Mouse (Mus musculus): Measurements from ENCODE around the gene Bckdhb. TPM values are rescaled to one million over a fixed set of nuclear protein-coding genes. Genes with fewer than 3 reads are reported as not detected.

Bckdhb gene
- polyA plus RNA-seq, 1 experiment from 2014 or later, result 47.6 TPM

GRCm38 (mm10) chr9:83940016-83940415 lies 15.1 kb downstream of the Bckdhb start:
- no peaks in the 10 kb centered on the region for H3K36me3 ChIP-seq (ENCODE audit: insufficient read depth)
- no peak overlapping the region for H3K27ac ChIP-seq (ENCODE audit: low read depth)
- no peaks in the 10 kb centered on the region for H3K27me3 ChIP-seq (ENCODE audit: insufficient read depth, low read length)
- H3K4me1 ChIP-seq (ENCODE audit: insufficient read depth), result no peaks in the 10 kb centered on the region
- no peak overlapping the region for H3K4me2 ChIP-seq
- no peak overlapping the region for H3K4me3 ChIP-seq (ENCODE audit: low read depth, low read length)
- 92% methylated on average over 3 of the region's 3 CpGs for WGBS
- peaks cover 6% of the 10 kb centered on the region; the same call in 1 of the 2 replicates for H3K9me3 ChIP-seq (ENCODE audit: low read depth, low read length)
- DNase-seq, result no peak
- no peak for ATAC-seq (ENCODE audit: insufficient read depth)
- TF ChIP-seq CTCF (IDR thresholded peaks at IDR 0.05; ENCODE audit: low read depth), result no peak
- H3K9ac ChIP-seq, result no peak overlapping the region

GRCm38 (mm10) chr9:83940537-83941363 lies 15.8 kb downstream of the Bckdhb start:
- H3K27ac ChIP-seq (ENCODE audit: low read depth), result no peak overlapping the region
- no peaks in the 10 kb centered on the region for H3K36me3 ChIP-seq (ENCODE audit: insufficient read depth)
- H3K4me2 ChIP-seq, result no peak overlapping the region
- H3K4me3 ChIP-seq (ENCODE audit: low read depth, low read length), result no peak overlapping the region
- DNase-seq (no peak), ATAC-seq (ENCODE audit: insufficient read depth) (no peak)
- WGBS, result 88% methylated on average over 9 of the region's 9 CpGs
- peaks cover 6% of the 10 kb centered on the region; the same call in 1 of the 2 replicates for H3K9me3 ChIP-seq (ENCODE audit: low read depth, low read length)
- no peaks in the 10 kb centered on the region for H3K4me1 ChIP-seq (ENCODE audit: insufficient read depth)
- H3K9ac ChIP-seq, result no peak overlapping the region
- no peaks in the 10 kb centered on the region for H3K27me3 ChIP-seq (ENCODE audit: insufficient read depth, low read length)
- TF ChIP-seq CTCF (IDR thresholded peaks at IDR 0.05; ENCODE audit: low read depth), result no peak

GRCm38 (mm10) chr9:83951336-83951735 lies 26.4 kb downstream of the Bckdhb start:
- H3K36me3 ChIP-seq (ENCODE audit: insufficient read depth), result no peaks in the 10 kb centered on the region
- DNase-seq, result no peak
- ATAC-seq (ENCODE audit: insufficient read depth), result no peak
- H3K4me2 ChIP-seq, result no peak overlapping the region
- no peaks in the 10 kb centered on the region for H3K27me3 ChIP-seq (ENCODE audit: insufficient read depth, low read length)
- WGBS, result 70% methylated on average over 4 of the region's 4 CpGs
- no peak overlapping the region for H3K4me3 ChIP-seq (ENCODE audit: low read depth, low read length)
- H3K27ac ChIP-seq (ENCODE audit: low read depth), result no peak overlapping the region
- no peak overlapping the region for H3K9ac ChIP-seq
- no peak for TF ChIP-seq CTCF (IDR thresholded peaks at IDR 0.05; ENCODE audit: low read depth)
- H3K4me1 ChIP-seq (ENCODE audit: insufficient read depth), result no peaks in the 10 kb centered on the region
- no peaks in the 10 kb centered on the region for H3K9me3 ChIP-seq (ENCODE audit: low read depth, low read length)

GRCm38 (mm10) chr9:83956632-83957314 lies 31.8 kb downstream of the Bckdhb start:
- Histone ChIP-seq H3K9ac (no peak overlapping the region), H3K36me3 (ENCODE audit: insufficient read depth) (no peaks in the 10 kb centered on the region), H3K4me1 (ENCODE audit: insufficient read depth) (no peaks in the 10 kb centered on the region), H3K4me3 (ENCODE audit: low read depth, low read length) (no peak overlapping the region), H3K4me2 (no peak overlapping the region), H3K27ac (ENCODE audit: low read depth) (no peak overlapping the region), H3K27me3 (ENCODE audit: insufficient read depth, low read length) (no peaks in the 10 kb centered on the region), H3K9me3 (ENCODE audit: low read depth, low read length) (no peaks in the 10 kb centered on the region)
- peak; percentile 94 for ATAC-seq (ENCODE audit: insufficient read depth)
- DNase-seq, result peak; percentile 94
- 49% methylated on average over 15 of the region's 15 CpGs for WGBS
- TF ChIP-seq CTCF (IDR thresholded peaks at IDR 0.05; ENCODE audit: low read depth), result peak; percentile 92

GRCm38 (mm10) chr9:83962098-83963086 lies 37.4 kb downstream of the Bckdhb start:
- Histone ChIP-seq H3K4me2 (no peak overlapping the region), H3K4me3 (ENCODE audit: low read depth, low read length) (no peak overlapping the region), H3K27me3 (ENCODE audit: insufficient read depth, low read length) (no peaks in the 10 kb centered on the region), H3K27ac (ENCODE audit: low read depth) (0 out of 2 replicates have a peak overlapping the region, but pooled peaks have one; percentile 18), H3K36me3 (ENCODE audit: insufficient read depth) (no peaks in the 10 kb centered on the region), H3K9me3 (ENCODE audit: low read depth, low read length) (no peaks in the 10 kb centered on the region), H3K4me1 (ENCODE audit: insufficient read depth) (no peaks in the 10 kb centered on the region), H3K9ac (no peak overlapping the region)
- no peak for ATAC-seq (ENCODE audit: insufficient read depth)
- WGBS, result 68% methylated on average over 10 of the region's 10 CpGs
- DNase-seq, result peak; percentile 34
- TF ChIP-seq CTCF (IDR thresholded peaks at IDR 0.05; ENCODE audit: low read depth), result no peak

GRCm38 (mm10) chr9:83963296-83963695 lies 38.4 kb downstream of the Bckdhb start:
- Histone ChIP-seq H3K9me3 (ENCODE audit: low read depth, low read length) (no peaks in the 10 kb centered on the region), H3K4me3 (ENCODE audit: low read depth, low read length) (no peak overlapping the region), H3K4me2 (no peak overlapping the region), H3K36me3 (ENCODE audit: insufficient read depth) (no peaks in the 10 kb centered on the region), H3K27ac (ENCODE audit: low read depth) (no peak overlapping the region), H3K9ac (no peak overlapping the region), H3K4me1 (ENCODE audit: insufficient read depth) (no peaks in the 10 kb centered on the region), H3K27me3 (ENCODE audit: insufficient read depth, low read length) (no peaks in the 10 kb centered on the region)
- no peak for TF ChIP-seq CTCF (IDR thresholded peaks at IDR 0.05; ENCODE audit: low read depth)
- DNase-seq, result no peak
- 87% methylated on average over 10 of the region's 10 CpGs for WGBS
- no peak for ATAC-seq (ENCODE audit: insufficient read depth)
